Mouse (Mus musculus) erythroblast, embryonic 14.5 days (primary cell): ENCODE results near the gene Unc119. TPM values are rescaled to one million over a fixed set of nuclear protein-coding genes. Genes with fewer than 3 reads are reported as not detected.
A peak's percentile ranks its signal among the peaks of the same experiment; 100 is the strongest.

ENCODE experiments used
- H3K27me3 ChIP-seq: 2 replicates; pipeline ENCODE4 v1.6.1; 2012; ENCODE audit warnings: inconsistent platforms; ENCODE audit not compliant: control insufficient read depth
- H3K36me3 ChIP-seq: 2 replicates; pipeline ENCODE4 v1.6.1; 2012; ENCODE audit warnings: mild to moderate bottlenecking, inconsistent platforms; ENCODE audit not compliant: control insufficient read depth
- H3K4me1 ChIP-seq: 2 replicates; pipeline ENCODE4 v1.6.1; 2012; ENCODE audit warnings: inconsistent platforms; ENCODE audit not compliant: control insufficient read depth
- H3K4me3 ChIP-seq: replicated peaks from 2 replicates; pipeline ENCODE3; 2012; ENCODE audit warnings: moderate library complexity, mild to moderate bottlenecking, inconsistent platforms
- H3K9me3 ChIP-seq: 2 replicates; pipeline ENCODE4 v1.6.1; 2012; ENCODE audit warnings: low read length, inconsistent platforms, mixed read lengths; ENCODE audit not compliant: control insufficient read depth
- GATA1 ChIP-seq: IDR thresholded peaks from 2 replicates; pipeline ENCODE4 v1.6.1; 2012; ENCODE audit warnings: low read length, inconsistent platforms, mixed read lengths
- TAL1 ChIP-seq: IDR thresholded peaks from 3 replicates; pipeline ENCODE4 v1.6.1; 2012; ENCODE audit warnings: low read length, inconsistent platforms, mixed read lengths
- polyA plus RNA-seq: library from polyadenylated mRNA; stranded (reverse); fragments of >175 nt; gene quantifications from 2 replicates; pipeline ENCODE4 v1.2.3, GENCODE M21; 2012

The Unc119 gene
- polyA plus RNA-seq, 1 experiment: 1.7 TPM

GRCm38 (mm10) chr11:78337040-78337439 lies 6.2 kb upstream of the Unc119 start:
- no peaks in the 10 kb centered on the region for H3K27me3 ChIP-seq
- H3K4me1 ChIP-seq: 0 out of 2 replicates have a peak, but pooled peaks cover 3% of the 10 kb centered on the region
- no peaks in the 10 kb centered on the region for H3K9me3 ChIP-seq
- TF ChIP-seq GATA1 (no peak), TAL1 (no peak)
- H3K4me3 ChIP-seq: no peak overlapping the region
- peaks cover 79% of the 10 kb centered on the region for H3K36me3 ChIP-seq

DNA sequence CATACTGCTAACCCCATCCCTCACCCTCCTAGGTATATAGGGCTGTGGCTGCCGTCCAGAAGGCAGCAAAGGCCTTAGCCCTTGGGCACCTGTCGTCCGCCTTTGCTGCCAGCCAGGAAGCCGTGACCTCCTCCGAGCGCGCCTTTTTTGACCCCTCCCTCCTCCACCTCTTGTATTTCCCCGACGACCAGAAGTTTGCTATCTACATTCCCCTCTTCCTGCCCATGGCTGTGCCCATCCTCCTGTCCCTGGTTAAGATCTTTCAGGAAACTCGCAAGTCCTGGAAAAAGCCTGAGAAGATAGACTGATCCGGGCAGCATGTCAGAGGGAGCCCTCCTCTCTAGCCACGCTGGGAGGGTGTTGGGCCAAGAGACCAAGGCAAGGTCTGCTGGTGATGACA lies 1.6 kb upstream of the Unc119 start:
- H3K27me3 ChIP-seq: no peaks in the 10 kb centered on the region
- H3K36me3 ChIP-seq: peaks cover 55% of the 10 kb centered on the region
- H3K4me1 ChIP-seq: peaks cover 44% of the 10 kb centered on the region
- no peak overlapping the region for H3K4me3 ChIP-seq
- no peaks in the 10 kb centered on the region for H3K9me3 ChIP-seq
- TF ChIP-seq TAL1 (no peak), GATA1 (no peak)

DNA sequence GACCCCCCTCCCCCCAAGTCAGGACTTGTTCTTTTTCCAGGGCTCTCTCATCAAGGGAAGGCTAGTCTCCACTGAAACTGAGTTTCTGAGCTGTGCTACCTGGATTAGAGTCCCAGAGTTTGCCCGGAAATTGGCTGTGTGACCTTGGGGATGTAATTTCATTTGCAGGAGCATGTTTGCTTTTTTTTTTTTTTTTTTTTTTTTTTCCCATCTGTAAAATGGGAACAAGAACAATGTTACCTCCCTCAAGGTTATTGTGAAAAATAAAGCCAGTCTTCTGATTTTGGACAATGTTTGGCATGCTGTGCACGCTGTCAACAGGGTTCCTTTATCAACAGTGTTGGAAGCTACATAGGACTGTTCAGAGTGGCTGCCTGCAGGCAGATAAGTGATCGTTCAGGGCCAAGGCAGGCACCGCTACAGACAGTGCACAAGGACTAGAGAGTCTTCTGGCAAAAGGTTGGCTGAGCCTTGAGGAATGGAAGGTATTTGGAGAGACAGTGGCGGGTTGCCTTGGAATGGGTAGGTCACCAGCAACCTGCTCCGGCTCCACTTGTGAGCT lies 1.1 kb downstream of the Unc119 start:
- TF ChIP-seq TAL1: peak; percentile 59; the same call in 2 of the 3 replicates
- peak; percentile 57 for TF ChIP-seq GATA1
- no peaks in the 10 kb centered on the region for H3K9me3 ChIP-seq
- H3K36me3 ChIP-seq: peaks cover 48% of the 10 kb centered on the region
- peak overlapping the region; percentile 82 for H3K4me3 ChIP-seq
- H3K27me3 ChIP-seq: no peaks in the 10 kb centered on the region
- H3K4me1 ChIP-seq: peaks cover 54% of the 10 kb centered on the region

GRCm38 (mm10) chr11:78344890-78345715 lies 1.8 kb downstream of the Unc119 start:
- Histone ChIP-seq H3K36me3 (peaks cover 41% of the 10 kb centered on the region), H3K4me1 (peaks cover 54% of the 10 kb centered on the region), H3K4me3 (peak overlapping the region; percentile 82), H3K9me3 (no peaks in the 10 kb centered on the region), H3K27me3 (no peaks in the 10 kb centered on the region)
- no peak for TF ChIP-seq GATA1
- TF ChIP-seq TAL1: no peak

DNA sequence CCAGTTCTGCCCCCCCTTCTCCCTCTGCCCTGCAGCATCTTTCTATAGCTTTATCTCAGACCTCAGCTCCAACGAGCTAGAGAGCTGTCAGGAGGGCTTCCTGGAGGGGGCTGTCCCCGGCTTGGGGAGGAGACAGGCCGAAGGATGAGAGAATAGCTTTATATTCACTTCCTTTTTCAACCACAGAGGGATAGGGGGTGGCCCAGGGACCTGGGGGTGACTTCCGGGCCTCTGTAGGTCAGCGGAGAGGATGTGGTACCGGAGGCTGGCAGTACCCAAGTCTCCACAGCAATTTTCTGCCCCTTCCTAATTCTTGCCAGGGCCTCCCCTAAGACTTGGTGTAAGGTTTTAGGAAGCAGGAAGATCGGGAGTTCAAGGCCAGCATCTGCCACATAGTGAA lies 2.5 kb downstream of the Unc119 start:
- H3K36me3 ChIP-seq: peaks cover 38% of the 10 kb centered on the region
- H3K27me3 ChIP-seq: no peaks in the 10 kb centered on the region
- peaks cover 54% of the 10 kb centered on the region for H3K4me1 ChIP-seq
- no peaks in the 10 kb centered on the region for H3K9me3 ChIP-seq
- H3K4me3 ChIP-seq: no peak overlapping the region
- TF ChIP-seq GATA1 (no peak), TAL1 (no peak)

DNA sequence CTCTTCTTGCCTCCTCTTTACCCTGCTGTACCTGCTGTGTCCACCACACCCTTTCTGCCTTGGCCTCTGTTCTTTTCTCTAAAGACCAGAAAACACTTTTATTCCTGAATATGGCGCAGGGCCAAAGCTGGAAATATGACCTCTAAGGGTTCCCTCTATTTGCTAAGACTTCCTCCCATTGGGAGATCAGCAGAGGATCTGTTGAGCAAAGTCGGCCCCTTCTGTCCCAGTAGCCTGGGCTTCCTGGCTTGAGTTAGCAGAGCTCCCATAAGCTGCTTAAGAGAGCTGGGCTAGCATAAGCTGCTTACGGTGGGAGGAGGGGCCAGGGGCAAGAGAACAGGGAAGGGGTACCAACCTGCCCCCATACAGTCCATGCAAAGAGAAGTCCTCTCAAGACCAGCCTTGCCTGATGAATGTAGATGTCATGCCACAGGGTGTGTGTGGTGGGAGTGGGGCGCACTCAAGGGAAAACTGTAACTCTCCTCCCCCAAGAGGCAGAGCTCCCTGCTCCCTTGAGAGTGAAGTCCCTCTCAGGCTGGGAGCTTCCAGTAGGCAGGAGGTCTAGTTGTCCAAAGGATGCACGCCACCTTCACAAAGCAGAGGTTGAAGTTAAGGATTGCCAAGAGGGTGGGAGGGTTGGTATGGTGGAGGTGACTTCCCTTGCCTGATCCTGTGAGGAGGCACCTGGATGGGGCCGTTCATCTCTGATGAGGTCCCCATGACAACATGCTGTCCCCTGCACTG lies 3.2 kb downstream of the Unc119 start:
- Histone ChIP-seq H3K4me3 (no peak overlapping the region), H3K36me3 (peaks cover 31% of the 10 kb centered on the region)

GRCm38 (mm10) chr11:78347070-78347754 lies 3.9 kb downstream of the Unc119 start:
- no peak overlapping the region for H3K4me3 ChIP-seq
- TF ChIP-seq TAL1: no peak
- no peak for TF ChIP-seq GATA1
- H3K9me3 ChIP-seq: no peaks in the 10 kb centered on the region
- peaks cover 51% of the 10 kb centered on the region for H3K4me1 ChIP-seq
- peaks cover 26% of the 10 kb centered on the region for H3K36me3 ChIP-seq
- no peaks in the 10 kb centered on the region for H3K27me3 ChIP-seq

More for the DNA sequence above, 3.2 kb downstream of the Unc119 start:
- H3K9me3 ChIP-seq: no peaks in the 10 kb centered on the region
- peaks cover 51% of the 10 kb centered on the region for H3K4me1 ChIP-seq
- TF ChIP-seq TAL1 (no peak), GATA1 (no peak)
- no peaks in the 10 kb centered on the region for H3K27me3 ChIP-seq

GRCm38 (mm10) chr11:78347908-78348307 lies 4.6 kb downstream of the Unc119 start:
- Histone ChIP-seq H3K36me3 (peaks cover 24% of the 10 kb centered on the region), H3K9me3 (no peaks in the 10 kb centered on the region), H3K27me3 (no peaks in the 10 kb centered on the region), H3K4me1 (peaks cover 48% of the 10 kb centered on the region), H3K4me3 (no peak overlapping the region)
- no peak for TF ChIP-seq GATA1
- TF ChIP-seq TAL1: no peak

DNA sequence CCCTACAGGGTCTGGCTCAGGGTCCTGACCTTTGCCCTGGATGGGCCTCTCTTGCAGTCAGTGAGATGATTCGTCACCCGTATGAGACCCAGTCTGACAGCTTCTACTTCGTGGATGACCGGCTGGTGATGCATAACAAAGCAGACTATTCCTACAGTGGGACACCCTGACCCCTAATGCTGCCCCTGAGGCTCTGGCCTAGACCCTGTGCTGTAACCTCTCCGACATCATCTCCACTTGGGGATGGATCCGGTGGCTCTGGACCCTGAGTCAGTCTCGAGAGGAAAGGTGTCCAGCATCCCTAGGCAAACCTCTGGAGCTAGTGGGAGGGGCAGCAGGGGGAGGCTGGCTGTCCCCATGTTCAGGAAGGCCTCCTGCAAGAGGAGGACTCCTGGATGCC lies 5.2 kb downstream of the Unc119 start:
- Histone ChIP-seq H3K36me3 (peaks cover 24% of the 10 kb centered on the region), H3K4me1 (peaks cover 42% of the 10 kb centered on the region), H3K9me3 (no peaks in the 10 kb centered on the region), H3K27me3 (no peaks in the 10 kb centered on the region), H3K4me3 (no peak overlapping the region)
- TF ChIP-seq GATA1: no peak
- TF ChIP-seq TAL1: no peak
